ENCODE assay signal across 20 mouse cellular contexts in genomic region chr14:115990764-115991163, GRCm38 (mm10).
DNase-seq lines count a peak whose midpoint lies in the region; ATAC-seq and TF ChIP-seq lines count a peak whose summit lies in the region.
"Had no signal": no experiment of that assay in that cellular context is flagged by ENCODE, and none has a peak within 500 bp of the region (broad histone marks: within the 10 kb centered on the region; RNA-seq: fewer than 3 reads in every experiment).

No protein-coding gene starts in this region.

- 29% methylated on average over 2 of the region's 2 CpGs for WGBS in lung, embryonic 14.5 days
- 30% methylated on average over 2 of the region's 2 CpGs for WGBS in lung, adult 2 months

- no peaks in the 10 kb centered on the region for H3K9me3 ChIP-seq in lung, embryonic 14.5 days (ENCODE audit: low read depth, low read length)
- no peaks in the 10 kb centered on the region for H3K9me3 ChIP-seq in MEL (replicated peaks; ENCODE audit: insufficient read depth, low read length)

- no peaks in the 10 kb centered on the region for H3K79me2 ChIP-seq in MEL (ENCODE audit: control insufficient read depth, insufficient read depth, low read length, poor library complexity)

- TF ChIP-seq POLR2A in lung, adult 2 months (IDR thresholded peaks at IDR 0.05; ENCODE audit: borderline replicate concordance, extremely low read depth, low read depth, low read length): no peak
- no peak for TF ChIP-seq POLR2A in MEL (IDR thresholded peaks at IDR 0.05; ENCODE audit: control insufficient read depth in 1 of 2, insufficient read depth in 1 of 2, low read depth in 1 of 2, low read length in 2 of 2, poor library complexity in 1 of 2)

- H3K4me2 ChIP-seq in lung, embryonic 14.5 days: no peak overlapping the region

- TF ChIP-seq EP300 in MEL (IDR thresholded peaks at IDR 0.05; ENCODE audit: low read depth in 1 of 2, low read length in 2 of 2): peak; percentile 45 to 57; a peak in 2 of 4 replicates

- no peak for TF ChIP-seq CTCF in lung, embryonic 14.5 days (IDR thresholded peaks at IDR 0.05; ENCODE audit: low read depth)
- no peak for TF ChIP-seq CTCF in lung, adult 2 months (IDR thresholded peaks at IDR 0.05; ENCODE audit: insufficient read depth, low read length)
- TF ChIP-seq CTCF in MEL (IDR thresholded peaks at IDR 0.05 in 2 of 3, conservative IDR thresholded peaks at IDR 0.05 in 1 of 3; ENCODE audit: control insufficient read depth in 1 of 3, insufficient read depth in 1 of 3, low read depth in 2 of 3, low read length in 3 of 3, poor library complexity in 1 of 3, severe bottlenecking in 1 of 3): no peak

- H3K4me3 ChIP-seq in lung, embryonic 14.5 days (ENCODE audit: low read depth, low read length): no peak overlapping the region
- H3K4me3 ChIP-seq in lung, adult 2 months (replicated peaks; ENCODE audit: extremely low read depth, low read depth, low read length): no peak overlapping the region
- no peak overlapping the region for H3K4me3 ChIP-seq in MEL (ENCODE audit: control insufficient read depth in 1 of 2, insufficient read depth in 1 of 2, low read depth in 2 of 2, low read length in 2 of 2)

- TF ChIP-seq RAD21 in MEL (IDR thresholded peaks at IDR 0.05; ENCODE audit: low read depth, low read length): no peak

- no peaks in the 10 kb centered on the region for H3K27me3 ChIP-seq in lung, embryonic 14.5 days (ENCODE audit: insufficient read depth, low read length)
- no peaks in the 10 kb centered on the region for H3K27me3 ChIP-seq in MEL (ENCODE audit: control insufficient read depth in 1 of 2, insufficient read depth in 2 of 2, low read length in 2 of 2)
- H3K27me3 ChIP-seq: CH12.LX had no signal

- H3K4me1 ChIP-seq in lung, embryonic 14.5 days (ENCODE audit: insufficient read depth): no peaks in the 10 kb centered on the region
- H3K4me1 ChIP-seq in lung, adult 2 months (ENCODE audit: control insufficient read depth, insufficient read depth, low read length): no peaks in the 10 kb centered on the region
- H3K4me1 ChIP-seq in MEL (ENCODE audit: control insufficient read depth in 1 of 2, insufficient read depth in 2 of 2, low read length in 2 of 2): peaks cover 0 to 2% of the 10 kb centered on the region in 2 experiments; a peak in 1 of 4 replicates

- ATAC-seq in lung, embryonic 14.5 days (ENCODE audit: insufficient read depth): peak; percentile 60; the same call in 1 of the 2 replicates
- ATAC-seq: activated CD4-positive, CD25-positive, alpha-beta regulatory T cell, adult 4 months; CD4-positive, CD25-positive, alpha-beta regulatory T cell, adult 4 months; Patski had no signal

- no peaks in the 10 kb centered on the region for H3K36me3 ChIP-seq in lung, embryonic 14.5 days (ENCODE audit: insufficient read depth)
- no peaks in the 10 kb centered on the region; a peak in 1 of 4 replicates for H3K36me3 ChIP-seq in MEL (ENCODE audit: control insufficient read depth in 1 of 2, insufficient read depth in 2 of 2, low read length in 2 of 2)
- H3K36me3 ChIP-seq: G1E had no signal

- H3K9ac ChIP-seq in lung, embryonic 14.5 days: no peak overlapping the region
- no peak overlapping the region for H3K9ac ChIP-seq in MEL (ENCODE audit: control insufficient read depth, low read depth, low read length, poor library complexity, severe bottlenecking)

- no peak overlapping the region for H3K27ac ChIP-seq in lung, embryonic 14.5 days (ENCODE audit: low read depth)
- H3K27ac ChIP-seq in MEL (ENCODE audit: control insufficient read depth, low read depth, low read length): no peak overlapping the region

- peak; percentile 63 for DNase-seq in lung, embryonic 14.5 days
- no peak for DNase-seq in lung, adult 2 months
- DNase-seq in MEL (ENCODE audit: low read depth, low spot score): peak; percentile 29
- no peak for DNase-seq in thymus, postnatal 4 days
- DNase-seq: adrenal gland, adult 2 months; adrenal gland, adult 8-10 months; adrenal gland, postnatal 10 days; adrenal gland, postnatal 14 days; adrenal gland, postnatal 25 days; adrenal gland, postnatal 36 days; B cell, adult 2 months; cerebellum, adult 11 months; cerebellum, adult 11-12 months; cerebellum, adult 18-20 months; cerebellum, adult 2 months had no signal

TF ChIP-seq in MEL, 35 proteins besides CTCF, POLR2A, EP300 and RAD21:
- TF ChIP-seq GABPA (IDR thresholded peaks at IDR 0.05; ENCODE audit: low read depth, low read length) (no peak), TAL1 (IDR thresholded peaks at IDR 0.05; ENCODE audit: low read length) (no peak), KAT2A (conservative IDR thresholded peaks at IDR 0.05; ENCODE audit: low read depth, low read length) (no peak), MYB (IDR thresholded peaks at IDR 0.05; ENCODE audit: low read depth, low read length) (no peak), JUND (IDR thresholded peaks at IDR 0.05; ENCODE audit: low read depth, low read length) (no peak), HCFC1 (IDR thresholded peaks at IDR 0.05; ENCODE audit: low read depth, low read length) (no peak), CHD1 (IDR thresholded peaks at IDR 0.05; ENCODE audit: low read depth, low read length) (no peak), UBTF (IDR thresholded peaks at IDR 0.05; ENCODE audit: borderline replicate concordance, insufficient read depth, low read depth, low read length) (no peak), NELFE (IDR thresholded peaks at IDR 0.05; ENCODE audit: low read depth, low read length) (no peak), SIN3A (IDR thresholded peaks at IDR 0.05; ENCODE audit: low read length) (no peak), MEF2A (IDR thresholded peaks at IDR 0.05; ENCODE audit: extremely low read depth, insufficient replicate concordance, low read depth, low read length, poor library complexity, severe bottlenecking) (no peak), ELF1 (IDR thresholded peaks at IDR 0.05; ENCODE audit: low read depth, low read length) (no peak), MAX (IDR thresholded peaks at IDR 0.05; ENCODE audit: low read length) (no peak), TCF12 (IDR thresholded peaks at IDR 0.05; ENCODE audit: low read depth, low read length) (peak; percentile 69), POLR2AphosphoS5 (IDR thresholded peaks at IDR 0.05; ENCODE audit: borderline replicate concordance, low read depth, low read length) (no peak), MXI1 (IDR thresholded peaks at IDR 0.05; ENCODE audit: low read depth, low read length) (no peak), GATA1 (IDR thresholded peaks at IDR 0.05; ENCODE audit: low read depth, low read length) (peak; percentile 70), BHLHE40 (IDR thresholded peaks at IDR 0.05; ENCODE audit: borderline replicate concordance, low read depth, low read length) (no peak), MAZ (IDR thresholded peaks at IDR 0.05; ENCODE audit: low read depth, low read length) (no peak), USF1 (IDR thresholded peaks at IDR 0.05; ENCODE audit: low read depth, low read length) (no peak), ZKSCAN1 (IDR thresholded peaks at IDR 0.05; ENCODE audit: low read depth, low read length) (no peak), ETS1 (IDR thresholded peaks at IDR 0.05; ENCODE audit: low read depth, low read length) (peak; percentile 34; the same call in 1 of the 2 replicates), ZNF384 (IDR thresholded peaks at IDR 0.05; ENCODE audit: low read depth, low read length) (no peak), SMC3 (IDR thresholded peaks at IDR 0.05; ENCODE audit: low read depth, low read length) (no peak), USF2 (IDR thresholded peaks at IDR 0.05; ENCODE audit: borderline replicate concordance in 1 of 2, insufficient read depth in 1 of 2, low read depth in 1 of 2, low read length in 2 of 2) (no peak), ZMIZ1 (IDR thresholded peaks at IDR 0.05; ENCODE audit: low read depth, low read length) (no peak), MYC (IDR thresholded peaks at IDR 0.05; ENCODE audit: low read depth, low read length) (no peak)

Comparison
In these comparisons a context has a peak if more than half of its experiments do, and no peak if none do; other contexts are left out.
1. DNase-seq: peak in lung, embryonic 14.5 days (single experiment) and MEL (single experiment); none in lung, adult 2 months (single experiment) and thymus, postnatal 4 days (single experiment).